Mouse (Mus musculus): ENCODE data around the gene Gimap4.
A peak's percentile ranks its signal among the peaks of the same experiment; 100 is the strongest.

DNA sequence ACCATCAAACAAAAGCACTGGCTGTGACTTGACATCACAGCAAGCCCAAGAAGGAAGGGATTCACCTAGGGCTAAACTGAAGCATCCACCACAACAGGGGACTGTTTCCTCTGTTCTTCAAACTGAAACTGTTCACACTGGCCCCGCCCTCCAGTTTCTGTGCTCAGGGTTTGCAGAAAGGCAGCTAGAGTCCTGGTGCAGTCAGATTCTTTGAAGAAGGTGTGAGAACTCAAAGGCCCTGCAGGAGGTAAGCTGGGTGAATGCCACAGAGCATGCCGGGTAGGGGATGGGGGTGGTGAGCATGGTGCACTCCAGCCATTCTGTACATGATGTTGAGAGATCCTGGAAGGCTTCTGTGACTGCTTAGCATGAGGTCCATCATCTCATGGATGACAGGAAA is 34.1 kb downstream of the Gimap4 start, which contains the start of the genes Gm28053 and Gimap7:
- TF ChIP-seq NRF1 (IDR thresholded peaks at IDR 0.05; ENCODE audit: low read depth, low read length) (0 out of 2 replicates have a peak, but pooled peaks have one; percentile 7), POLR2AphosphoS2 (IDR thresholded peaks at IDR 0.05; ENCODE audit: low read depth, low read length) (no peak), CTCF (conservative IDR thresholded peaks at IDR 0.05 in 1 of 2, IDR thresholded peaks at IDR 0.05 in 1 of 2; ENCODE audit: low read depth in 2 of 2, low read length in 2 of 2) (no peak), POLR2A (IDR thresholded peaks at IDR 0.05; ENCODE audit: low read depth, low read length) (peak; percentile 53; the same call in 1 of the 2 replicates)
